Mouse (Mus musculus): ENCODE data around the gene Slc26a1. TPM values are rescaled to one million over a fixed set of nuclear protein-coding genes. Genes with fewer than 3 reads are reported as not detected.

The Slc26a1 gene
- polyA plus RNA-seq, 1 experiment from 2014 or later: 3.3 TPM

DNA sequence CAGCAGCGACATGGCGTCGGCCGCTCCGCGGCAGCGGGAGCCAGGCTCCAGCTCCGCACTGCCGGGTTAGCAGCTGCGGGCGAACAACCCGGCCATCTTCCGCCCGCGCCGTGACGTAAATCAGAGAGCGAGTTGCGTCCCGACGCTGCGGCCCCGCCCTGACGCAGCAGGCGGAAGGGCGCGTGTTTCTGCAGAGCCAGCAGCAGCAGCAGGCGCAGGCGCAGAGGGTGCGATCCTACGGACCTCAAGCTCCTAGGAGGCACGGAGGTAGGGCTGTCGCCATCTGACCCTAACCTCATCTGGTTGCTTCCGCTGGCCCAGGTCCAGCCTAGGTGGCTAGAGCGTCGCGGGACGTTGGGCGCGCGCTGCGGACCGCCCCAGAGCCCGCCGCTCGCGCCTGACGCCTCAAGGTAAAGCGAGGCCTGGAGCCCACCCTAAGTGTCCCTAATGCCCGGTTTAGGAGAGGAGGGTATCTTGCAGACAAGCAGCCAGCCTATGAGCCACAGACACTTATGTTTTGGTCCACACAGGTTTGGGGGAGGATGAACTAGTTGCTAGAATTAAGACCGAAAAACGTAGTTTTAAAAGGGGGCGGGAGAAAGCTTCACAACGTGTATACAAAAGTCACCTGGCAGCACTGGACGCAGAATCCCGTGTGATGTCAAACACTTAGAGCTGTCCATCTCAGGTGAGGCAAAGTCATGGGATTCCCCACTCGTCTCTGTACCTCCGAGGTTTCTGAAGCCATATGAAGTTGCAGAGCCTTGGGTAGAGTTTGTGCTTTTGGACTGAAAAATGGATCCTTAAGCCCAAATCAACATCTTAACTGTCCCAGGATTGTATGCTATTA lies 45.5 kb downstream of the Slc26a1 start, which contains the start of the genes Gak and Tmem175:
Gak (minus strand) TSS at position 122 of the 850 bp plus-strand sequence.
Tmem175 (plus strand) TSS at position 137 of the 850 bp plus-strand sequence.
- Histone ChIP-seq H3K4me1 (ENCODE audit: control insufficient read depth, insufficient read depth, low read length) (peaks cover 12% of the 10 kb centered on the region; the same call in 1 of the 2 replicates), H3K27ac (ENCODE audit: low read depth, low read length) (peak within 1 kb of the TSS; percentile 87), H3K4me2 (ENCODE audit: low read depth, low read length) (peak within 1 kb of the TSS; percentile 97), H3K4me3 (ENCODE audit: low read depth, low read length) (peak within 1 kb of the TSS; percentile 85), H3K9ac (replicated peaks; ENCODE audit: low read depth, low read length) (peak within 1 kb of the TSS; percentile 93), H3K36me3 (ENCODE audit: control insufficient read depth, insufficient read depth, low read length) (no peaks in the 10 kb centered on the region), H3K9me3 (ENCODE audit: control insufficient read depth, low read length) (no peaks in the 10 kb centered on the region), H3K27me3 (ENCODE audit: control insufficient read depth, insufficient read depth, low read length) (no peaks in the 10 kb centered on the region)
- peak; percentile 98 for ATAC-seq (ENCODE audit: low read depth)
- under 1% methylated on average over 58 of the region's 58 CpGs for WGBS

- Histone ChIP-seq H3K4me1 (ENCODE audit: control insufficient read depth, insufficient read depth, low read length) (peaks cover 12% of the 10 kb centered on the region; the same call in 1 of the 2 replicates), H3K27ac (ENCODE audit: low read depth, low read length) (peak overlapping the region; percentile 87), H3K4me2 (ENCODE audit: low read depth, low read length) (peak overlapping the region; percentile 97), H3K36me3 (ENCODE audit: control insufficient read depth, insufficient read depth, low read length) (peaks cover 5% of the 10 kb centered on the region; the same call in 1 of the 2 replicates), H3K9me3 (ENCODE audit: control insufficient read depth, low read length) (no peaks in the 10 kb centered on the region), H3K9ac (replicated peaks; ENCODE audit: low read depth, low read length) (peak overlapping the region; percentile 93), H3K27me3 (ENCODE audit: control insufficient read depth, insufficient read depth, low read length) (no peaks in the 10 kb centered on the region), H3K4me3 (ENCODE audit: low read depth, low read length) (peak overlapping the region; percentile 85)
- ATAC-seq (ENCODE audit: low read depth): peak; percentile 87
- WGBS: 2% methylated on average over 32 of the region's 32 CpGs
These were observed 46.3 kb downstream of the Slc26a1 start for GRCm38 (mm10) chr5:108628891-108629633.

- H3K4me1 ChIP-seq (ENCODE audit: control insufficient read depth, insufficient read depth, low read length): peaks cover 12% of the 10 kb centered on the region; the same call in 1 of the 2 replicates
- H3K9me3 ChIP-seq (ENCODE audit: control insufficient read depth, low read length): no peaks in the 10 kb centered on the region
- H3K4me2 ChIP-seq (ENCODE audit: low read depth, low read length): no peak overlapping the region
- H3K9ac ChIP-seq (replicated peaks; ENCODE audit: low read depth, low read length): no peak overlapping the region
- 92% methylated on average over 4 of the region's 4 CpGs for WGBS
- H3K27ac ChIP-seq (ENCODE audit: low read depth, low read length): no peak overlapping the region
- H3K36me3 ChIP-seq (ENCODE audit: control insufficient read depth, insufficient read depth, low read length): peaks cover 25% of the 10 kb centered on the region
- no peaks in the 10 kb centered on the region for H3K27me3 ChIP-seq (ENCODE audit: control insufficient read depth, insufficient read depth, low read length)
- ATAC-seq (ENCODE audit: low read depth): no peak
- H3K4me3 ChIP-seq (ENCODE audit: low read depth, low read length): no peak overlapping the region
These were observed 49.2 kb downstream of the Slc26a1 start for GRCm38 (mm10) chr5:108626050-108626660.

- H3K9ac ChIP-seq (replicated peaks; ENCODE audit: low read depth, low read length): no peak overlapping the region
- H3K4me2 ChIP-seq (ENCODE audit: low read depth, low read length): no peak overlapping the region
- WGBS: 88% methylated on average over 2 of the region's 2 CpGs
- H3K27ac ChIP-seq (ENCODE audit: low read depth, low read length): no peak overlapping the region
- H3K27me3 ChIP-seq (ENCODE audit: control insufficient read depth, insufficient read depth, low read length): no peaks in the 10 kb centered on the region
- ATAC-seq (ENCODE audit: low read depth): no peak
- H3K4me3 ChIP-seq (ENCODE audit: low read depth, low read length): no peak overlapping the region
- no peaks in the 10 kb centered on the region for H3K4me1 ChIP-seq (ENCODE audit: control insufficient read depth, insufficient read depth, low read length)
- H3K9me3 ChIP-seq (ENCODE audit: control insufficient read depth, low read length): no peaks in the 10 kb centered on the region
- peaks cover 39% of the 10 kb centered on the region for H3K36me3 ChIP-seq (ENCODE audit: control insufficient read depth, insufficient read depth, low read length)
These were observed 53.5 kb downstream of the Slc26a1 start for GRCm38 (mm10) chr5:108621870-108622269.

Other genes starting within 250 kb of the Slc26a1 start
- gene Atp5k, start 241.1 kb downstream of the Slc26a1 start, polyA plus RNA-seq (2014; fragmentation: Nextera tagmentation; extraction: Ambion mirVana): 390 and 448 TPM in 2 replicates
- 0.14 TPM in 1 of 2 replicates, not detected in the other for gene Mfsd7a, start 226.7 kb downstream of the Slc26a1 start, polyA plus RNA-seq (2014; fragmentation: Nextera tagmentation; extraction: Ambion mirVana)
- 33.9 and 37.8 TPM in 2 replicates for gene Pcgf3, start 214.3 kb downstream of the Slc26a1 start, polyA plus RNA-seq (2014; fragmentation: Nextera tagmentation; extraction: Ambion mirVana)
- gene Cplx1, start 125.5 kb downstream of the Slc26a1 start, polyA plus RNA-seq (2014; fragmentation: Nextera tagmentation; extraction: Ambion mirVana): 205 and 253 TPM in 2 replicates
- gene Gak, start 45.8 kb downstream of the Slc26a1 start, polyA plus RNA-seq (2014; fragmentation: Nextera tagmentation; extraction: Ambion mirVana): 42.4 and 49.9 TPM in 2 replicates
- gene Tmem175, start 45.8 kb downstream of the Slc26a1 start, polyA plus RNA-seq (2014; fragmentation: Nextera tagmentation; extraction: Ambion mirVana): 29.4 and 30.8 TPM in 2 replicates
- 11.7 and 12.2 TPM in 2 replicates for gene Idua, start 15.2 kb downstream of the Slc26a1 start, polyA plus RNA-seq (2014; fragmentation: Nextera tagmentation; extraction: Ambion mirVana)
- 25.5 and 28.7 TPM in 2 replicates for gene Dgkq, start 5.9 kb downstream of the Slc26a1 start, polyA plus RNA-seq (2014; fragmentation: Nextera tagmentation; extraction: Ambion mirVana)
- gene Fgfrl1, start 16.8 kb upstream of the Slc26a1 start, polyA plus RNA-seq (2014; fragmentation: Nextera tagmentation; extraction: Ambion mirVana): 6.5 and 7.0 TPM in 2 replicates
- not detected in 2 replicates for gene Rnf212, start 99.4 kb upstream of the Slc26a1 start, polyA plus RNA-seq (2014; fragmentation: Nextera tagmentation; extraction: Ambion mirVana)
- not detected in 2 replicates for gene Tmed11, start 119.8 kb upstream of the Slc26a1 start, polyA plus RNA-seq (2014; fragmentation: Nextera tagmentation; extraction: Ambion mirVana)
- not detected in 2 replicates for gene Vmn2r8, start 133.3 kb upstream of the Slc26a1 start, polyA plus RNA-seq (2014; fragmentation: Nextera tagmentation; extraction: Ambion mirVana)
- not detected in 2 replicates for gene Vmn2r9, start 177.0 kb upstream of the Slc26a1 start, polyA plus RNA-seq (2014; fragmentation: Nextera tagmentation; extraction: Ambion mirVana)